Mouse (Mus musculus): ENCODE measurements around the gene Fam149b.

GRCm38 (mm10) chr14:20347441-20347990, 446 bp upstream of the Fam149b start:
- TF ChIP-seq CTCF (IDR thresholded peaks at IDR 0.05; ENCODE audit: low read depth, low read length) = no peak
- no peak for TF ChIP-seq POLR2A (IDR thresholded peaks at IDR 0.05; ENCODE audit: borderline replicate concordance, low read depth, low read length)

Measured in bone marrow macrophage, adult 2 months (primary cell).